Mouse (Mus musculus) natural killer cell, adult 2 months (primary cell): Measurements from ENCODE around the gene Lasp1.
A peak's percentile ranks its signal among the peaks of the same experiment; 100 is the strongest.

Experiments
- DNase-seq, 2 experiments: peaks; one replicate each; pipeline ENCODE4 v3.0.0; 2022; ENCODE audit warnings: low spot score in 2 of 2

Gene Lasp1

GRCm38 (mm10) chr11:97810970-97811369, 12.2 kb downstream of the Lasp1 start:
- DNase-seq, result no peak

GRCm38 (mm10) chr11:97811569-97812362, 13.0 kb downstream of the Lasp1 start:
- DNase-seq, result no peak

DNA sequence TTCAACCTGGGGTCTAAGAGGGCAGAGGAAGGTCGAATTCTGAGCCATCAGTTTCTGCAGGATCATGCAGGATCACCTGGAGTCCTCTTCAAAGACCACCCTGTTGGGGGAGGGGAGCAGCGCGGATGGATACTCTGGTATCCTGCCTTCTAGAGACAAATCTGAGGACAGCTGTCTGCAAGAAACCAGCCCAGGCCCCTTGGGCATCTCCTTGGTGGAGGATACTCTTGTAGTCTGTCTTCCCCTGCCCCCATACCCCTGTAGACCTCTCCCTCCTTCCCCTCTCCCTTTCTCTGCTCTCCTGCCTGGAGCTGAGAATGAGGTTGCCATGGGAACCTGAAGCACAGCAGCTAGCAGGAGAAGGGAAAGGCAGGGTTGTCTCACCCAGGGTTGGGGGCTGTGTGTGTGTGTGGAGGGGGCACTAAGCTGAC, 13.7 kb downstream of the Lasp1 start:
- no peak for DNase-seq

- DNase-seq, result no peak
These were observed 14.3 kb downstream of the Lasp1 start for GRCm38 (mm10) chr11:97813085-97813484.

DNA sequence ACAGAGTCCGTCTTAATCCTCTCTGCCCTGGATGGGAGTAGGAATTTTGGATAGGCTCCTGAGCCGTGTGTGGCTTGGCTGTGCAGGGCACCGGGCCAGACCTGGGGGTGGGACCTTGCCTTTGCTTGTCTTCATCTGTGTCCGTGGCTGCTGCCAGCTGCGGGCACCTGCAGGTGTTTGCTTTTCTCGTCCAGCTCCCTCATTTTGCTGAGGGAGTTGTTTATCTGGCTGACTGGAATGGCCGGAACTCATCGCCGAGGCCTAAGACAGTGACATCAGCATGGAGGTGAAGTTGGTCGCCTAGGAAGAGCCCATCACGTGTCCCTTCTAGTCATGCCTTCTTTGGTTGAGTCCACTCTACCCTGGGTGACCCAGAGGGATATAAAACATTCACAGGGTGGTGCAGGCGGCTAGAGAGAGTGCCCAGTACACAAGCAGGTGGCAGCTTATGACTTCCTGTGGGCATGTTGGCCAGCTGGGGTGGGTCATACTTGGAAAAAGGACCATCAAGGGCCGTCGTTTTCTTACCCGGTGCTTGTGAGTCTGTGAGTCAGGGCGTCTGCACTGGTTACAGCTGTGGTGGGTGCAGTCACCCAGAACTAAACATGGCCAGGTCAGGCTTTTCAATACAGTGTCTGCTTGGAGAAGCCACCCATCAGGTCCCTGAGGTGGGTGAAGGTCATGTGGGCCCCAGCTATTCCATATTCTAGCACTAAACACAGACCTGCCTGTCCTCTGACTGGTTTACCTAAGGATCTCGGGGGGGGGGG, 15.1 kb downstream of the Lasp1 start:
- DNase-seq, result peak in 1 of 2 experiments; percentile 30

- no peak for DNase-seq
These were observed 16.9 kb downstream of the Lasp1 start for GRCm38 (mm10) chr11:97815736-97816135.

DNA sequence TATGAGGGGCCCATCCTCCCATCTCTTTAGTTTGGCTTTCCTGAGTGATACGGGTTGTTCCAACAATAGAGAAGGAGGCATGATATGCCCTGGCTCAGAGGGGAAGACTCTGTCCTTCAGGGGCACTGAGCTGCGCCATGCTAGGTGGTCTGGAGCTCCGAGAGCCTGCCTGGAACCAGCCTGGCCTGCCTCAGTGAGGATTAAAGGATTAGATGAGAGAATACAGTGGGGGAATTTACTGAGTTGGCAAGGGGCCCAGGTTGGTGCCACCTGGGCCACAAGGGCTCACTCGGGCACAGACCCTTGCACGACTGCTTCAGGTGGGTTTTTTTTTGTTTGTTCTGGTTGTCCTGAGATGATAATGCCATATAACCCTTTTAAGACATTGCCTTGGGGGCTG, 17.4 kb downstream of the Lasp1 start:
- no peak for DNase-seq

DNA sequence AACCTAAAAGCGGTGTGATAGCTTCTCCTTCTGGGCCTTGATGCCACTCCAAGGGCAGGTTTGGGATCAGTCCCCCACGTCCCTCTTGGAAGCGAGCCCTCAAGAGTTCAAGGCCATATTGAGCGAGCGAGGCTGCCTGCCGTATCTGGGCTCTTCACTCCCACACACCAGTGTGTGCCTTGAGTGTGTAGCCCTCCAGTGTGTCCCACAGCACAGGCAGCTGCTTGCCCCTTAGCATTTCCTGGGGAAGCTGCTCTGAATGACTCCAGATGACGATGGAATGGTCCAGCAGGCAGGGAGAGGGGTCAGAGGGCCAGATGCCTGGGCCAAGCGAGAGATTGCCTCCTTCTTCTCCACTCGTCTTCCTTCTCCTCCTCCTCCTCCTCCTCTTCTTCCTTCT, 18.1 kb downstream of the Lasp1 start:
- DNase-seq, result no peak

- DNase-seq, result no peak
These were observed 18.6 kb downstream of the Lasp1 start for GRCm38 (mm10) chr11:97817379-97817778.

DNA sequence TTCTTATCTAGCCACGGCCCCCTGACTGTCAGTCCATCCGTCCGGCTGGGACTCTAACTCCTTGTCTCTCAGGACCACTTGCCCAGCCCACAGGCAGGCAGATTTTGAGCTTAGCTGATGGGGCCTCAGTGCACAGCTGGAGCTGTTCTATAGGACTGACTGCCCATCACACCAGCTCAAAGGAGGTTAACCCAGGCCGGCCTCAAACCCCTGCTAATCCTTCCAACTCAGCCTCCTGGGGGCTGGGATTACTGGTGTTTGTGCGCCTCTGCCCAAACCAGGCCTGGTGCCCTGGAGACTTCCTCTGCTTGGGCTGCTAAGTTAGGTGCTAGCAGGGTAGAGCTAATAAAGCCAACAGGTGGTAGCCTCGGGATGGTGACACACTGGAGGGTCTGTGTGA, 19.2 kb downstream of the Lasp1 start:
- DNase-seq, result no peak

GRCm38 (mm10) chr11:97818571-97818970, 19.8 kb downstream of the Lasp1 start:
- peak in 1 of 2 experiments; percentile 42 for DNase-seq

DNA sequence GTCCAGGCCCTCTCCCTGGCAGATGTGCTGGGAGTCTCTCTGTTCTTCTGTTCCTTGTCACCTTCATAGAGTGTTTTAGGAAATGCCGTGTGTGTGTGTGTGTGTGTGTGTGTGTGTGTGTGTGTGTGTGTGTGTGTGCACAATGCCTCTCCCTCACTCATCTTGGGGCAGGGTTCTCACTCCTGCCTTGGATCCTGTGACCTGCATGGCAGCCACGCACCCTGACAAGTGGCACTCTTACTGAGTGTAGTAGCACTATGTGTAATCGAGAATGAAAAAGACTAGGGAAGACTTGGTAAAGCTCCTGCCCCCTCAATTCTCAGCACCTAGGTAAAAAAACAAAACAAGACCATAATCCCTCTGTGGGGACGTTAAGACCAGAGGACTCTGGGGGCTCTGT, 20.3 kb downstream of the Lasp1 start:
- no peak for DNase-seq

- no peak for DNase-seq
These were observed 21.1 kb downstream of the Lasp1 start for GRCm38 (mm10) chr11:97819923-97820322.

GRCm38 (mm10) chr11:97820840-97821239, 22.0 kb downstream of the Lasp1 start:
- peak; percentile 43 to 64 for DNase-seq

DNA sequence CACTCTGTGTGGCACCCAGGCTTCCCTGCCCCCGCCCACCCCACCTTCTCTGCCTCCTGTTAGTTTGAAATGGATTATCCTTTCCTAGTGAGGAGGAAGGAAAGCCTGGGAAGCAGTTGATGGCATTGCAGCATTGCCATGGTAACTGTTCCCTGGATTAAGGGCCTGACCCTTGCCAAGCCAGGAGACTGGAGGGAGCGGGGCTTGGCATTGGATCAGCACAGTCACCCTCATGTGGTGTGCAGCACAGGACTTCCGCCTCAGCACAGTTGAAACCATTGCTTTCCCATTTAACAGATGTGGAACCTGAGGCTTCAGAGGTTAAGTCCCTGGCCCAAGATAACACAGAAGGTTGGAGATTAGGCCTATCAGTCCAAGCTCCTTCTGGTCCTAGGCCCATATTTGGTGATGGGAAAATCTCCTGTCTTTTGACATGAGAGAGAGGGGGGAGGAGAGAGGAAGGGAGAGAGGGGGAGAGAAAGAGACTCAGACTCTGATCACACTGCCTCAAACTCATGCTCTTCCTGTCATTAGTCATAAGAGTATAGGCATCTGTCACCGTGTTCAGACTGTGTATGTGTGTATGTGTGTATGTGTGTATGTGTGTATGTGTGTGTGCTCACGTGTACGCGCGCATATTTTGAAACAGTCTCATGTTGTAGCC, 22.7 kb downstream of the Lasp1 start:
- DNase-seq, result peak in 1 of 2 experiments; percentile 34

- no peak for DNase-seq
These were observed 24.2 kb downstream of the Lasp1 start for GRCm38 (mm10) chr11:97822840-97823603.

- DNase-seq, result no peak
These were observed 25.4 kb downstream of the Lasp1 start for GRCm38 (mm10) chr11:97824168-97824567.

- DNase-seq, result no peak
These were observed 26.1 kb downstream of the Lasp1 start for GRCm38 (mm10) chr11:97824895-97825294.

DNA sequence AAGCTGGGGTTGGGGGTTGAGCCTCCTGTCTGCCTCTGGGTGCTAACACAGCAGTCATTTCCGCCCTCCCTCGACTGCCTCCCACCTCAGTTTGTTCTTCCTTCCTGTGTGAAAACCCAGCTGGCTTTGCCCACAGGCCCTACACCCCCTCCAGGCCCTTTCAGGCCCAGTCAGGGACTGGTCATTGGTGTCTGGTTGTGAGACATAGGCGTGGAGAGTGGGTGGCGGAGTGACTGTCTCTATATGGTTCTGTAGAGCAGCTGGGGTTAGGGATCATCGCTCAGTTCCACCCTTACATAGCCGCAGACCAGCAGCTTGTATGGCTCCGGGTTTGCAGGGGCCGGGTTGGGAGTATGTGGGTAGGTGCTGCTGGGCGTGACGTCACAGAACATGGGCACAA, 26.5 kb downstream of the Lasp1 start:
- peak; percentile 89 to 97 for DNase-seq

GRCm38 (mm10) chr11:97825971-97826370, 27.2 kb downstream of the Lasp1 start:
- no peak for DNase-seq

GRCm38 (mm10) chr11:97826414-97826813, 27.6 kb downstream of the Lasp1 start:
- DNase-seq, result no peak

GRCm38 (mm10) chr11:97827654-97828053, 28.9 kb downstream of the Lasp1 start:
- no peak for DNase-seq
